ENCODE assay signal across 8 mouse cellular contexts in genomic region chr10:68104881-68105781, GRCm38 (mm10).
DNase-seq lines count a peak whose midpoint lies in the region; ATAC-seq and TF ChIP-seq lines count a peak whose summit lies in the region.

No protein-coding gene starts in this region.

- 49% methylated on average over 14 of the region's 14 CpGs for WGBS in heart, embryonic 12.5 days
- 49% methylated on average over 14 of the region's 14 CpGs for WGBS in heart, postnatal 0 days
- WGBS in macrophage (ENCODE audit: missing documents): 29% methylated on average over 14 of the region's 14 CpGs

- no peak overlapping the region for H3K9ac ChIP-seq in heart, embryonic 12.5 days
- H3K9ac ChIP-seq in heart, postnatal 0 days (replicated peaks; ENCODE audit: low read depth, low read length): no peak overlapping the region

- H3K36me3 ChIP-seq in heart, embryonic 12.5 days: peaks cover 35% of the 10 kb centered on the region
- H3K36me3 ChIP-seq in heart, postnatal 0 days (replicated peaks; ENCODE audit: control insufficient read depth, insufficient read depth, low read length): peaks cover 20% of the 10 kb centered on the region
- peaks cover 27% of the 10 kb centered on the region for H3K36me3 ChIP-seq in macrophage (ENCODE audit: inconsistent target)

- DNase-seq in heart, postnatal 25 days (ENCODE audit: low spot score): no peak
- DNase-seq in NIH3T3 (ENCODE audit: low read depth): peak; percentile 89
- no peak for DNase-seq in heart, postnatal 0 days (ENCODE audit: low spot score)
- peak; percentile 45 for DNase-seq in thymus, postnatal 25 days
- no peak for DNase-seq in ovary, postnatal 10 days (ENCODE audit: low spot score)
- DNase-seq in right cerebral cortex, postnatal 36 days (ENCODE audit: low spot score in 2 of 2): no peak

- no peak for TF ChIP-seq CTCF in heart, postnatal 0 days (IDR thresholded peaks at IDR 0.05; ENCODE audit: low read depth)

- no peaks in the 10 kb centered on the region for H3K27me3 ChIP-seq in heart, embryonic 12.5 days (replicated peaks)
- H3K27me3 ChIP-seq in heart, postnatal 0 days (ENCODE audit: control insufficient read depth, insufficient read depth, low read length): no peaks in the 10 kb centered on the region

- H3K4me3 ChIP-seq in heart, embryonic 12.5 days: no peak overlapping the region
- H3K4me3 ChIP-seq in heart, postnatal 0 days (ENCODE audit: low read depth, low read length): no peak overlapping the region
- H3K4me3 ChIP-seq in macrophage (ENCODE audit: inconsistent target): no peak overlapping the region

- intact Hi-C loops in heart, postnatal 25 days (cut with DNase I): loop anchor here (2.0 kb wide), 1 partner anchor 16 kb away; no protein-coding TSS in a partner anchor

- H3K9me3 ChIP-seq in heart, embryonic 12.5 days (replicated peaks): no peaks in the 10 kb centered on the region
- no peaks in the 10 kb centered on the region for H3K9me3 ChIP-seq in heart, postnatal 0 days (replicated peaks; ENCODE audit: control insufficient read depth, low read length)

- TF ChIP-seq EP300 in heart, postnatal 0 days (IDR thresholded peaks at IDR 0.05; ENCODE audit: low read depth): peak; percentile 22; the same call in 1 of the 2 replicates

- H3K4me2 ChIP-seq in heart, embryonic 12.5 days: no peak overlapping the region
- no peak overlapping the region for H3K4me2 ChIP-seq in heart, postnatal 0 days (ENCODE audit: low read depth, low read length)

- H3K4me1 ChIP-seq in heart, embryonic 12.5 days (replicated peaks): peaks cover 39% of the 10 kb centered on the region
- H3K4me1 ChIP-seq in heart, postnatal 0 days (ENCODE audit: control insufficient read depth, insufficient read depth): peaks cover 38% of the 10 kb centered on the region

- peaks cover 9% of the 10 kb centered on the region; the same call in 1 of the 2 replicates for H3K79me2 ChIP-seq in macrophage (ENCODE audit: inconsistent target)

- peak; percentile 43; the same call in 1 of the 2 replicates for ATAC-seq in heart, embryonic 12.5 days (ENCODE audit: insufficient number of reproducible peaks, low FRiP score)
- ATAC-seq in heart, postnatal 0 days (ENCODE audit: insufficient read depth, low read depth): peak; percentile 34; the same call in 1 of the 2 replicates

- peak overlapping the region; percentile 73 for H3K27ac ChIP-seq in heart, embryonic 12.5 days (ENCODE audit: poor library complexity, severe bottlenecking)
- H3K27ac ChIP-seq in heart, postnatal 0 days (ENCODE audit: low read depth): peak overlapping the region; percentile 68
- H3K27ac ChIP-seq in macrophage: peak overlapping the region; percentile 54

Comparison
In these comparisons a context has a peak if more than half of its experiments do, and no peak if none do; other contexts are left out.
1. DNase-seq: peak in NIH3T3 (single experiment) and thymus, postnatal 25 days (single experiment); none in heart, postnatal 25 days (single experiment), heart, postnatal 0 days (single experiment), ovary, postnatal 10 days (single experiment) and right cerebral cortex, postnatal 36 days (0 of 2).
2. Peak in every context shown above with its lines, with median percentiles within 50 percentile points of each other: H3K27ac ChIP-seq.